19 mouse cellular contexts compared by ENCODE assay signal in the genomic region with DNA sequence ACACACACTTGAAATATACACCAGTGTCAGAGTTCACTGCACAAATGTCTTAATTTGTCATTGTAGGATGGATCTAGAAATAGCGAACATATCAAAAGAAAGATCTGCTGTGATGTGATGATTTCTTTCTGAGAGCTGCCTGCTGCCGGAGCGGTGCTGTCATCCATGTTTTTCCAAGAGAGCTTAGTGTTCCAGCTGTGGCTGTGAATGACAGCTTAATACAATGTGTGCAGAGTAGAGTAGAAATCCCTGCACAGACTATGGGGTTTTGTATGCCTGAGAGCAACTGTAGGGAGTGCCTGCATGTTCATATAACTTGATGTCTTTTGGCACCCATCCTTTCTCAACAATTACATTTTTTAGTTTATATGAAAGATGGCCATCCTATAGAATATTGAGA.
DNase-seq lines count a peak whose midpoint lies in the region; ATAC-seq and TF ChIP-seq lines count a peak whose summit lies in the region.
"Had no signal": no experiment of that assay in that cellular context is flagged by ENCODE, and none has a peak within 500 bp of the region (broad histone marks: within the 10 kb centered on the region; RNA-seq: fewer than 3 reads in every experiment).

No protein-coding gene starts in this region.

- no peak overlapping the region for H3K4me3 ChIP-seq in hindbrain, postnatal 0 days (ENCODE audit: low read length)
- H3K4me3 ChIP-seq in hindbrain, embryonic 13.5 days = no peak overlapping the region
- H3K4me3 ChIP-seq in midbrain, embryonic 13.5 days (replicated peaks) = no peak overlapping the region
- H3K4me3 ChIP-seq in liver, embryonic 11.5 days (ENCODE audit: low read depth, low read length) = no peak overlapping the region
- H3K4me3 ChIP-seq: erythroblast, embryonic 14.5 days; hindbrain, embryonic 12.5 days; intestine, embryonic 15.5 days; left cerebral cortex, adult 2 months; neural tube, embryonic 12.5 days had no signal

- no peaks in the 10 kb centered on the region for H3K27me3 ChIP-seq in hindbrain, postnatal 0 days (ENCODE audit: insufficient read depth, low read length)
- H3K27me3 ChIP-seq in hindbrain, embryonic 13.5 days = no peaks in the 10 kb centered on the region
- H3K27me3 ChIP-seq in midbrain, embryonic 13.5 days = no peaks in the 10 kb centered on the region
- no peaks in the 10 kb centered on the region for H3K27me3 ChIP-seq in liver, embryonic 11.5 days (replicated peaks; ENCODE audit: control insufficient read depth, insufficient read depth, low read length)
- H3K27me3 ChIP-seq: hindbrain, embryonic 12.5 days; intestine, embryonic 15.5 days; neural tube, embryonic 12.5 days had no signal

- DNase-seq in hindbrain, postnatal 0 days (ENCODE audit: low spot score) = peak; percentile 8
- peak; percentile 37 for DNase-seq in brain, adult 2 months (ENCODE audit: low read depth, low spot score)
- DNase-seq in brain, embryonic 18.5 days (ENCODE audit: low read depth, low spot score) = peak; percentile 16
- no peak for DNase-seq in liver, embryonic 11.5 days (ENCODE audit: low spot score)
- no peak for DNase-seq in heart, postnatal 10 days
- DNase-seq: cerebellum, adult 9-11 months; gastrocnemius, postnatal 25 days; kidney, postnatal 4 days; layer of hippocampus, adult 9-11 months; left cerebral cortex, postnatal 4 days; lung, adult 2 months; thymus, postnatal 36 days had no signal

- no peak for TF ChIP-seq CTCF in hindbrain, postnatal 0 days (IDR thresholded peaks at IDR 0.05; ENCODE audit: low read depth)

- H3K36me3 ChIP-seq in hindbrain, postnatal 0 days (ENCODE audit: insufficient read depth, low read length) = no peaks in the 10 kb centered on the region
- no peaks in the 10 kb centered on the region for H3K36me3 ChIP-seq in hindbrain, embryonic 13.5 days
- no peaks in the 10 kb centered on the region for H3K36me3 ChIP-seq in midbrain, embryonic 13.5 days
- no peaks in the 10 kb centered on the region for H3K36me3 ChIP-seq in liver, embryonic 11.5 days (ENCODE audit: control insufficient read depth, insufficient read depth, low read length)
- H3K36me3 ChIP-seq: hindbrain, embryonic 12.5 days; intestine, embryonic 15.5 days; neural tube, embryonic 12.5 days had no signal

- no peaks in the 10 kb centered on the region for H3K4me1 ChIP-seq in hindbrain, postnatal 0 days (ENCODE audit: insufficient read depth, low read length)
- H3K4me1 ChIP-seq in hindbrain, embryonic 13.5 days (replicated peaks) = no peaks in the 10 kb centered on the region
- H3K4me1 ChIP-seq in midbrain, embryonic 13.5 days (replicated peaks) = peaks cover 5% of the 10 kb centered on the region; the same call in 1 of the 2 replicates
- H3K4me1 ChIP-seq in liver, embryonic 11.5 days (replicated peaks; ENCODE audit: control insufficient read depth, insufficient read depth, low read length) = no peaks in the 10 kb centered on the region
- H3K4me1 ChIP-seq: hindbrain, embryonic 12.5 days; intestine, embryonic 15.5 days; neural tube, embryonic 12.5 days had no signal

- WGBS in hindbrain, postnatal 0 days = 43% methylated on average over 3 of the region's 3 CpGs
- WGBS in hindbrain, embryonic 13.5 days = 54% methylated on average over 3 of the region's 3 CpGs
- WGBS in midbrain, embryonic 13.5 days = 20% methylated on average over 3 of the region's 3 CpGs
- WGBS in liver, embryonic 11.5 days = 81% methylated on average over 3 of the region's 3 CpGs

- intact Hi-C loops in heart, postnatal 10 days (cut with DNase I) = no loop called here

- H3K9me3 ChIP-seq in hindbrain, postnatal 0 days (ENCODE audit: low read length) = no peaks in the 10 kb centered on the region
- no peaks in the 10 kb centered on the region for H3K9me3 ChIP-seq in hindbrain, embryonic 13.5 days
- no peaks in the 10 kb centered on the region for H3K9me3 ChIP-seq in midbrain, embryonic 13.5 days
- no peaks in the 10 kb centered on the region for H3K9me3 ChIP-seq in liver, embryonic 11.5 days (ENCODE audit: control insufficient read depth, low read length)
- H3K9me3 ChIP-seq: hindbrain, embryonic 12.5 days; intestine, embryonic 15.5 days; neural tube, embryonic 12.5 days had no signal

- no peak for ATAC-seq in hindbrain, postnatal 0 days
- ATAC-seq in hindbrain, embryonic 13.5 days (ENCODE audit: low FRiP score) = no peak
- ATAC-seq in midbrain, embryonic 13.5 days = peak; percentile 70
- ATAC-seq in liver, embryonic 11.5 days (replicated peaks; ENCODE audit: low FRiP score) = no peak
- ATAC-seq: intestine, embryonic 15.5 days had no signal

- H3K9ac ChIP-seq in hindbrain, postnatal 0 days (replicated peaks; ENCODE audit: low read length) = no peak overlapping the region
- no peak overlapping the region for H3K9ac ChIP-seq in hindbrain, embryonic 13.5 days
- no peak overlapping the region for H3K9ac ChIP-seq in midbrain, embryonic 13.5 days (replicated peaks)
- H3K9ac ChIP-seq in liver, embryonic 11.5 days (ENCODE audit: low read depth, low read length) = no peak overlapping the region
- H3K9ac ChIP-seq: hindbrain, embryonic 12.5 days; intestine, embryonic 15.5 days; neural tube, embryonic 12.5 days had no signal

- H3K27ac ChIP-seq in hindbrain, postnatal 0 days = no peak overlapping the region
- no peak overlapping the region for H3K27ac ChIP-seq in hindbrain, embryonic 13.5 days
- no peak overlapping the region for H3K27ac ChIP-seq in midbrain, embryonic 13.5 days
- H3K27ac ChIP-seq in liver, embryonic 11.5 days (ENCODE audit: low read depth, low read length) = no peak overlapping the region
- H3K27ac ChIP-seq: hindbrain, embryonic 12.5 days; intestine, embryonic 15.5 days; left cerebral cortex, adult 2 months; neural tube, embryonic 12.5 days had no signal

- H3K4me2 ChIP-seq in hindbrain, postnatal 0 days (ENCODE audit: low read depth, low read length) = no peak overlapping the region
- H3K4me2 ChIP-seq in hindbrain, embryonic 13.5 days = no peak overlapping the region
- H3K4me2 ChIP-seq in midbrain, embryonic 13.5 days (replicated peaks) = no peak overlapping the region
- H3K4me2 ChIP-seq in liver, embryonic 11.5 days = no peak overlapping the region
- H3K4me2 ChIP-seq: hindbrain, embryonic 12.5 days; intestine, embryonic 15.5 days; neural tube, embryonic 12.5 days had no signal

Comparison
In these comparisons a context has a peak if more than half of its experiments do, and no peak if none do; other contexts are left out.
1. DNase-seq: peak in hindbrain, postnatal 0 days (single experiment), brain, adult 2 months (single experiment) and brain, embryonic 18.5 days (single experiment); none in liver, embryonic 11.5 days (single experiment) and heart, postnatal 10 days (0 of 2).